Mouse (Mus musculus): ENCODE measurements at regions not wholly inside any gene's neighbourhood (a gene's known extent, or its start where the extent isn't known, plus 50 kb on each side); places are given as distances from the start of the nearest gene placed in this dataset.

DNA sequence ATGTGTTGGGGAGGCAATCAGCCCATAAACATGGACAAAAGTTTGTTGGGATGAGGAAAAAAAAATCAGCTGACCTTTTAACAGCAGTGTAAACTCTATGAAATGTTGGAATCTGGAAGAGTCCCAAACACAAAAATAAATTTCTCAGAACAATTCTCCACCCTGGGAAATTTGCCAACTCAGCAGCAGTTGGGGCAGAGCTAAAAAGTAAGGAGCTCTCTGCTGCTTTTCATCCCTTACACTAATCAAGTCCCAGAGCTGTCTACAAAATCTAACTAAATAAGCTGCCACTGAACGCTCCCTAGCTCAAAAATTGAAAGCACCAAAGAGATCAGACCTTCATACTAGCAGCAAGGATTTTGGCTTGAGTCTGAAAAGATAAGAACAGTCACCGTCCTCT is 176.6 kb upstream of the Egflam start:
- DNase-seq = no peak

DNA sequence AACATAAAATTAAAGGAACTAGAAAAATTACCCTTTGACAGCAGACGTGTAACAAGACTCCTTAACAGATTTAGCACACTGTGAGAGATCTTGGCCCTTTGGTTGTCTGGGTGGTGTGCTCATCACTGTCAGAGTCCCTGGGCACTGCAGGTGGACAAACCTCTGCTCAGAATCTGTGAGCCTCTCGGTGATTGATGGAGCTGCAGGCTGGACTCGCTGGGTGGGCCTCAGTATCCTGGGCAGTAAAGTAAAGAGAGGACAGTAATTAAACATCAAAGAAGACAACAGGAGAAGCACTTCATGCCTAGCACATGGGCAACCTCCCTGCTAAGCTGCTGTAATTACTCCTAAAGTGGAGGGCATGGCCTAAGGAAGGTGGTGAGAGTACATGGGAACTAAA is 180.2 kb upstream of the Egflam start:
- DNase-seq = no peak

DNA sequence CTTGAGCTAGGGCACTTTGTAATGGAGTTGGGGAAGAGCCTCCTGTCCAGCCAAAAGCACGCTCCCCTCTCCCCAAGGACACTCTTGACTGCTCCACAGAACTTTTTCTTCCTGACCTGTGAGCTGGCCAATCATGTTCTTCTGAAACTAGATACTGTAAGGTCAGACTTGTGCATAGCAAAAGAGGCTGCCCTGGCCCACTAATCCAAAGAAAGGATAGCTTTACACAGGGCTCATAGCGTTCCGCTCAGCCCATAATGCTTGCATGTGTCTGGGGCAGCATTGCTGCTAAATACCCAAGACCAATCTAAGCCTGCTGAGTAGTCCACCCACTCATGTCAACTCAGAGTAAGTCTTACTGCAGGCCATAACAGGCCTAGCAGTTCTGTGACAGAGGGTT is 189.0 kb upstream of the Egflam start:
- DNase-seq = no peak

DNA sequence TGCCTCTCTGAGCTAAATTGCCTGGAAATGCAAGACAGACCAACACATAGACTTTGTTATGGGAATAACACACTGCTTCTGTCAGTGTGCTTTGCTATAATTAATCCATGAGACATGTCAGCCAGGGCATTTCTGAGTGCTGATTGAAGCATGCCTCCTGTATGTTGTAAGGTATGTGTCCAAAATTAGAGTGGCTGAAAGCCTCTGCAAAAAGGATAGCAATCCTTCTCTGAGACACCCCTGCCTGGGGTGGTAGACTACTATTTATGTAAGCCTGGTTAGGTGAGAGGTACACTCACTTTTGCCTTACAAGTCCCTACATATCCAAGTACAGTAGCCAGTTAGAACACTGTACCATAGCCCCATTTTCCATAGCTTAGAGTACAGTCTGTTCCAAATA is 193.3 kb upstream of the Egflam start:
- no peak for DNase-seq

DNA sequence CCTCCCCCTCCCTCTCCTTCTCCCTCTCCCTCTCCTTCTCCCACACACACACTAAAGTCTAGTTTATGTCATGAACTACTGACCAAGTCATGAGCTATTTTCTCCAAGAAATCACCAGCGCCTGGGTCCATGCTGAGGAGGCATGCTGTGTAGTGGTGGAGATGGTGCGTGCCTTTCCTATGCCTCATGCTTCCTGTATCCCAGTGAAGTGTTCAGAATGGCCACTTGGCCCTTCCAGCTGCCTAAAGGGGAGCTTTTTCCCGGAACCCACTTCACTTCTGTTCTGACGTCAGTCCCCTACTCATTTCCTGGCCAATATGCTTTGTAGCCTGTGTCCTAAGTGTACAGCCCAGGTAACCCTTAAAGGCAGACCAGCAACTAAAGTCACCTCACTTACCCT is 199.1 kb upstream of the Egflam start:
- no peak for DNase-seq

DNA sequence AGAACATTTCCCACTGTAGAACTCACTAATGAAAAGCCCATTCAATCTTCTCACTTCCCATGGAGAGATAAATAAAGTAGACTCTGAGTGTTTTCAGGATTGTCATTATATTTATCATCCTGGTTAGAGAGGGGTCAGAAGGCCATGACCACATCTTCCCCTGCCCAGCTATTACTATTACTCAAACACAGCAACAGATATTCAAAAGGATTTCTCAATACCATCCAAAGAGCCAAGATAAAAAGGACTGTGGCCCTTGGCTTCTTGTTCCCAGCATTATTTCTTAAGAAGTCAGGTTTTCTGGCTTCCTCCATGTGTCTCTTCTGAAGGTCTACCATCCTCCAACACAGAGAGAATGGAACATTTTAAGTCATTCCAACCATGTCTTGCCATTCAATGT is 199.6 kb upstream of the Egflam start:
- DNase-seq = no peak

DNA sequence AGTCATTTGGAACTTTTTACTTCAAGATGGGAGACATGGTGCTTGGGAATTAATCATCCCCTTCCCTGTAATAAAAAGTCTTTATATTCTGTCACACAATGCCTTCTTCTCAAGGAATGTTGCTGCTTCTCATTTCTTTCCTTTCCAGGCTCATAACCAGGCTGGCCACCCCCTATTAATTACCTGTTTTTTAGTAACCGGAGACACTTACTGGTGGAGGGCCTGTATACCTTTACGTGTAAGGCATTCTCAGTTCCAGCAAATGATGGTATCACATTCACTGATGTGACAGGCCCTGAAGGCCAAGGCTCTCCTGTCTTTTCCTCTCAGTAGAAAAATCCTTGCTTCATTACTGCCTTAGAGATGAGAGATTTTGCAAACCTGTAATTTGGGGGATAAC is 203.3 kb upstream of the Egflam start:
- DNase-seq = no peak

DNA sequence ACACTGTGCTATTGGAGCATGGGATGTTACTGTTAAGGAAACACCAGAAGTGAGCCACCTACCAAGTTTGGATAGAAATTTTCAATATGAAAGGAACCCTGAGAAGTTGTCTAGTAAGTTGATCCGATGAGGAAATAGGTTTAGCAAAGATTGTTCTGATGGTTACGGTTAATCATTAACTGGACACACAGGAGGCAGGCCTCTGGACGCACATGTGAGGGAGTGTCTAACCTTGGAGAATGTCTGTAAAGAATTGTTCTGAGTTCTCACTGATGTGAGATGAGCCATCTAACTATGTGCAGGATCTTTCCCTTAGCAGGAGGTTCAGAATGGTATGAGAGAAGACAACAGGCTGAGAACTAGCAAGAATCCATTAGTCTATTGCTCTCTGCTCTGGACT is 205.8 kb upstream of the Gdnf start:
- no peak for DNase-seq

DNA sequence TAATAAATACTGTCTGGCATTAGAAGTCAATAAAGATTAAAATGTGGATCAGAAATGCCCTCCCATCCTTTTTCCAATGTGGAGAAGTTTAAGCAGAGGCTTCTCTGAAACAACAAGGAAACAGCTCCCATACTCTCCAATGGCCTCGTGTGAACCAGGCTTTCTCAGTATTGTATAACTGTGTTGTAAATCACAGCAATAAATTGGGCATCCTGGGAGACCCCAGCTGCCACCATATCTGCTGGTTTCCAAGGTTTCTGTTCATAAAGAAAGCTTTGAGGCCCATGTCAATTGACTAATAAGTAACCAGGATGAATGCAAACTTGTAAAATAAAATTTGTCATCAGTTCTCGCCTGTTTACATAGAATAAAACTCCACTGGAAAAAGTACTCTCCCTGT is 192.7 kb upstream of the Gdnf start:
- no peak for DNase-seq

DNA sequence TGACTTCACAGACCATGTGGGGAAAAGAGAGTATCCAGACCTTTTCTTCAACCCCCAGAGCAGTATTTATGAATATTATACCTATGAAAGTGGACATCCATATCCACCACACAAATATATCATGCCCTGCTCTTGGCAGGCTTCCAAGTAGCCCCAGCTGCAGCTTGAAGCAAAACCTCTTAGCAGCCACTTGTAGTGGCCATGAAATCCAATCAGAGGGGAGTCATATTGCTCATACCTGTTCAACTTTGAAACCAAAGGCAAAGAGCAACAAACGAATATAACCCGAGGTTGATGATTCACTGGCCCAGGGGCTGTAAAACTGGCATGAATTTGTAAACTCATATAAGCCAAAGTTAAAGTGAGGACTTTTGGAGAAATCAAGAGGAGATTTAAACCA is 187.6 kb upstream of the Gdnf start:
- no peak for DNase-seq

DNA sequence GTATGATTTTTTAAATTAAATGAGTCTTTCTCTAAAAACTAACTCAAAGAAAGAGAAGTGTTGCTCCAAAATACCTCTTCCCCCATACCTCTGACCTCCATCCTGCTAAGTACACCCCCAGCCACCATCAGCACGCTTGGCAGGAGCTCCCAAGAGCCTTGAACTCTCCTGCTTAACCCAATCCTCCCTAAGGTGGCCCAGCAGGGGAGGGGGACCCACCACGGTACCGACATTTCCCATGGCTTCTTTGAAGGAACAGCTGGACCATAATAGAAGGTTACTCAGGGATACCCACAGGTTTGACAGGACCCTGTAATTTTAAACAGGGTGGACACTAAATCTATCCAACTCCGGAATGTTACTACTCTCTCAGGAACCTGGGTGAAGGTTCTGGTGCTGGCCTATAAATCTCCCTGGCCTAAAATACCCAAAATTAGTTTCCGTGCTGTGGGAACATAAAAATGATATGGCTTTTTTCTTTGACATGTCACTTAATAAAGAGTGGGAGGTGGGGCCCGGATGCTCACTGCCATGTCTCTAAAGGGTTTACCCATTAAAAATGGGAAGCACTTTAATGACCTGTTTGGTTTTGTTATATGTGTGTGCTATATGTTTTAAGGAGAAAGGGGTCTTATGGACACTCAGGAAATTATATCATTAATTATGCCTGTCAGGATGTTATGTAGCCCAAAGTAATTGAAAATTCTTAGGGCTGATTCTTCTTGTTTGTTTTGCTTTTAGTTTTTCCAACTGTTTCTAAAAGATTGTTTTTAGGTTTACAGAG is 185.8 kb upstream of the Gdnf start:
- DNase-seq = no peak

DNA sequence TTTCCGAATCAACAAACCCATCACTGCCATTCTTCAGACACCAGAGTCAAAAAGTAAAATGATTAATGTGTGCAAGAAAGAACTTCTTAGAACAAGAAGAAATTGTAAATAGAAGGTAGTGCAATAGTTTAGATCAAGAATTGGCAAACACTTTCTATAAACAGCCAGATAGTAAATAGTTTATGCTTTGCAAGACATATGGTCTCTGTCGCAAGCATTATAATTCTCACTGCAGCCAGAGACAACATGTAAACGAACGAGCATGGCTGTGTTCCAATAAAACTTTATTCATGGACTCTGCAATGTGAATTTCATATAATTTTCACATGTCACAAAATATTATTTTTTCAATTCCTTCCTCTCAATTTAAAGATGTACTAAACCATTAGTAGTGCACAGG is 180.8 kb upstream of the Gdnf start:
- no peak for DNase-seq

DNA sequence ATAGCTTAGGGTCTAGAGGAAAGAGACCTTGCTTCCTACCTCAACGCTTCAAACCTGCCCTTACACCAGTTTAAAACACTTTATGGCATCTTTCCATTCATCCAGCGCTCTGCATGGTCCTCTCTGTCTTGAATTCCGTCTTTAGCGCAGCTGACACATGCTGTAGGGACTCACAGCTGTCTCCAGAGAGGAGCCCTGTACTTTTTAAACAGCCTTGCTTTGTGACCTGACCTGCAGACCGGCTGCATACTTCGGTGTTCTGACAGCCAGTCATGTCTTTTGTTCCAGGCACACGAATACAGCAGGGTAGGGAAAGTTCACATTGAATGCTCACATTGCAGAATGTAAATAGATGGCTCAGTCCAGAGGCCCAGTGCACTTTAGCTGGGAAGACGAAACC is 175.4 kb upstream of the Gdnf start:
- DNase-seq = no peak

DNA sequence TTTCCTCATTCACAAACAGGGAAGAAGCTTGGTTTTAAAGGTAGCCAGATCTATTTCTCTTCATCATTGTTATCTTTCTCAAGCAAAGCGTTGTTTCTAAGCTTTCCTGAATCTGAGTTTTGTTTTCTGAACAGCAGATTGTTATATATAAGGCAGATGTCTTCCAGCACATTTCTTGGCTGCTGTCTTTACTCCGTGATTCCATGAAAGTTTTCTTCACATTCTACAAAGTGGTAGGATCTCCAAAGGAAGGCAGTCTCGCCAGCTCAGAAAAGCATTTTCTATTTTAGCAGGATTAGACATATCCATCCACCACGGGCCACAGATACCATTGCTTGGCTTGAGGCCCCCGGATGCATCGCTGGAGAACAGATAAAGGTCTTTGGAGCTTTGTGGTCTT is 171.2 kb upstream of the Gdnf start:
- peak; percentile 3 for DNase-seq

DNA sequence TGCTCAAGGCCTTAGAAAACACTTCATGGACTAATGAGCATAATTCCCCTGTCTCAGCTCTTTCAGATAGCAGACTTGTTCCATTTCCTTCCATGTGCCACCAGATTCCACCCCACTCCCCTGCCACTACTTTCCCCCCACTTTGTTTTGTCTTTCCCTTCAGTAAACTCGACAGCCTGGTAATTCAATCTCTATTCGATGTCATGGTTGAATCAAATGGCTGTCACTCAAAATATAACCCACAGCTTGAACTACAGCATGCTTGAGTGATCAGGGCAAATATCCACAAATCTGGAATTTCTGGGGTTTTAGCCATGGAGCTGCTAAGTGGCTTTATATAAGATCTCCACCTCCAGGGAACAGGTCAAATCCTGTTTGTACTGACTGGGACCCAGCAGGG is 168.6 kb upstream of the Gdnf start:
- no peak for DNase-seq

DNA sequence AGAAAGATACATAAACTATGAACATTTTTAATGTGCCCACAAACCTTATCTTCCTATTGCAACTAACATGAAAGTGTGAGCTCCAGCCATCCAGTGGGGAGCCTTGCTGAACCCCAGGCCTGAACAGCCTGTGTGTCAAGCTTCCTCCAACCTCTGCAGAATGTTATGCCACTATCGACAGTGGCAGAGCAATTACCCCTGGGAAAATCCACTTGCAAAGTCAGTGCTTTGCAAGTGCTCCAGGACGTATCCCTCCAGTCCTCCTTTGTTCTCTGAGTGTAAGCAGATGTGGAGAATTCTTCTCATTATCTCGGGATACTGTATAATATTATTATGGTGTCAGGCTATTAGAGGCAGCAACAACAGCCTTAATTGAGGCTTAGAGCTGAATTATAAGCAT is 159.9 kb upstream of the Gdnf start:
- DNase-seq = no peak

DNA sequence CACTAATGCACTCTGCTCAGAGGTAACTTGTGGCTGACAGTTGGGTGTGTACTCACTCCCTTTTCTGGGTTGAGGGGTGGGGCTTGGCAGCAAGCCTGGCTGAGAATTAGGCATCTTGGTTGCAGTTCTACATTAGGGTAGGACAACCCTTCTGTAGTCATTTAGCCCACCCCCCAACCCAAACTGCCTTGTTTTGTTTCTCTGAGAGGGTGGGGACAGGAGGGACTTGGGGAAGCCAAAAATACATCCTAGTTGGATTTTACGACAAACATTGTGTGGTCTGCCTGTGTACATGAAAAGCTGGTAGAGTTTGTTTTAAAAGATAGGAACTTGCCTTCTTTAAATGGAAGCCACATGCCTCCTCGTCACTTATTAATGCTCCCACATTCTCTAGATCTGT is 146.8 kb upstream of the Gdnf start:
- DNase-seq = no peak

DNA sequence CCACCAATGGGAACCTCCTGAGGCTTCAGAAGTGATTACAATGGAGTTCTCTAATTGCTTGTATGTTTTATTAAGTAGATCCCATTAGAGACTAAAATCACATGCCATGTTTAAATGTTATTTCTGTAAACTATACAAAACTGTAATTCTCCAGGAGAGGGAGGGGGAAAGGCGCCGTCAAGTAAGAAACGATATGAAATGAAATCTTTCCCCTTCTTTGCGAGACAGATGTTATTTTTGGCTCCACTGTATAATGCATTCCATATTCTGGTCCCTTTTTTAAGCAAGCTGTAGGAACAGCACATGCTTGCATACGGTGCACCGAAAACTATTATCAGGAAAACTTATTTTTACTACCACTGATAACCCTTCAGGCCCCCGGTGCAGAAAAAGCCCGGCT is 141.0 kb upstream of the Gdnf start:
- DNase-seq = no peak

DNA sequence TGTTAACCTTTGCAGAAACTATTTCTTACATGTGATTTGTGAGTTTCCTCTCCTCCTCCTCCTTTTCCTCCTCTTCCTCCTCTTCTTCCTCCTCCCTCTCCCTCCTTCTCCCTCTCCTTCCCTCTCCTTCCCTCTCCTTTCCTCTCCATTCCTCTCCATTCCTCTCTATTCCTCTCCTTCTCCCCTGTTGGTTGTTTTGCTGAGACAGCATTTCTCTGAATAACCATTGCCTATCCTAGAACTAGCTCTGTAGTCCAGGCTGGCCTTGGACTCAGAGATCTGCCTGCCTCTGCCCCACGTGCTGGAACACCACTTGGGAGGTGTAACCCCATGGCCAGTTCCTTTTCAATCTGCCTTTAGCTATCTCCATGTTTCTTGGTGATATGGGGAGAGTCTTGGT is 133.7 kb upstream of the Gdnf start:
- DNase-seq = no peak

DNA sequence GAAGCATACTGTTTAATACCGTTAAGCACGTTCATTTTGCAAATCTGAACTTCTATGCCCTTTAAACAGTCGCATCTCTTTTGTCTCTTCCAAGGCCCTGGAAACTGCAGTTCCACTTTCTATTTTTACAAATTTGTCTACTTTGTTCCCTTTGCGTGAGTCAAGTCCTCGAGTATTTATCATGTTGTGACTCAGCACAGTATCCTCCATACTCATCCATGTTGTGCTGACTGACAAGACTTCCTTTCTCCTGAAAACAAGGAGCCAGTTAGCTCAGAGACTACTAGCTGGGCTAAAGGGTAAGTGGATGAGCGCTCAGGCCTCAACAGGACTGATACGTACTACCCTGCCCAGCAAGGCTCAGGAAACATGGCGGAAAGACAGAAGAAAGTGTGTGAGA is 131.9 kb upstream of the Gdnf start:
- no peak for DNase-seq

DNA sequence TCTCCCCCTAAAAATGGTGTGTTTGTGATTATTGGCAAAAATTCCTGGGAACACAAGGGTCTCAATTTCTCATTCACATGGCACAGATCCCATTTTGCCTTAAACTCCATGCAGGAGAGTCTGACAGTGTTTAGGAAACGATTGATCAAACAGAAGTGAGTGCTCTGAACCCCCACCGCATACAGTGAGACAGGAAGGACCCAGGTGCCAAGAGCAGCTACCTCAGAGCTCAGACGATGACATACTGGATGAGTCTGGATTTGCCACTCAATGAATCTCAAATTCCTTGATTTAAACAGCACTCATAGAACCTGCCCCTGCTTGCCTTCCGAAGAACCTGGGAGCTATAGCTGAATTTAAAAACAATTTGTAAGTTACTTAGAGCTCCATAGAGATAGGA is 129.6 kb upstream of the Gdnf start:
- DNase-seq = no peak

DNA sequence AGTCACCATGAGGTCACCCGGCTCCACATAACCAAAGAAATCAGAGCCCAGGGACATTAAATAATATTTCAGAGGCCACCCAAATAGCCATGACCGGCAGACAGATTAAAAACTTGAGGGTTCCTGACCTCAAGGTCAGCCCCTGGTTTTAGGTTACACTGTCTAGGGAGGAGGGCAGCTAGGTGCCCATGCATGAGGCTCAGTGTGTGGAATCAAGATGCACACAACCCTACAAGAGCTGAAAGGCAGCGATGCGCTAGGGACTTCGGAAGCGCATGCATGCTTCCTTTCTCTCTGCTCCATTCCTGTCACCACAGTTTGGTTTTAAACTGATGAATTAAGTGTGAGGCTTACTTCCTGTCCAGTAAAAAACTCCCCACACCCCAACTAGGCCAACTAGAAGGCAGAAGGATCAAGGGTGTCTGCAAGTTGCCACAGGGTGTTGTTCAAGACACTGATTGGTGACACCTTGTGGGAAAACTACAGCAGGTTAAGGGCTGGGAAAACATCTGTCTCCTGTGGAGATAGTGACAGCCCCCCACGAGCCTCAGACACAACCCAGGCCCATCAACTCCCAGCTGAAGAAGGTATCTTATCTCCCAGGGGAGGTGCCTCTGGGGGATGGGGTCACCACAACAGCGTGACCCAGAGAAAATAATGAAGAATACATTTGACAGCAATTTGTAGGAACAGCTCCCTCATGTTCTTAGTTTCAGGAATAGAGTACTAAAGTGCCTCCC is 127.2 kb upstream of the Gdnf start:
- DNase-seq = no peak

DNA sequence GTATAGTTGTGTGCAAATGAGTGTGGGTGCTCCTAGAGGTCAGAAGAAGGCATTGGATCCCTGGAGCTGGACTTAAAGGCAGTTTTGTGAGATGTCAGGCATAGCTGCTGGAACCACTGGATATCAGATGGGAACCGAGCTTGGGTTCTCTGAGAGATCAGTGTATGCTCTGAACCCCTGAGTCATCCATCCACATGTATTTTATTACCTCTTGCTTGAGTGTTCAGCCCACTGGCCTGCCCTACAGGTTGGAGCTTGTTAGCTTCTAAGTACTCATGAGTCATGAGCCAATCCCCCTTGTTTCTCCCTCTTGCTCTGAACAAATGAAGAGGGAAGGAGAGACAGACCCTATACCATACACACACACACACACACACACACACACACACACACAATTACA is 119.4 kb upstream of the Gdnf start:
- no peak for DNase-seq

DNA sequence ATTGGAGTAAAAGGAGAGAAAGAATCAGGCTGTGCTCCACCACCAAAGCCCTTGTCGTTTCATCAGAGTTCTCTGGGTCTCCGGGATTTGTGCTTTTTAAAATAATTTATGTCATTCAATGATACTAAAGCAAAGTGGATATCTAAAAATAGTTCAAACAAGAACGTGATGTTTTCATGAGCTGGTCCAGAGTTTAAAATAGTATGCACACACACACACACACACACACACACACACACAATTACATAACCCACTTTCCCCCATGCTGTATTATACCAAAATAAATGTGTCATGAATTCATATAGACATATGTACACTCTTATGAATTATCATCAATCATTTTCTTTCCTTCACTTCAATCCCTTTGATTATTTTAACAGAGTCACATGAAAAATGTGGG is 118.5 kb upstream of the Gdnf start:
- no peak for DNase-seq

DNA sequence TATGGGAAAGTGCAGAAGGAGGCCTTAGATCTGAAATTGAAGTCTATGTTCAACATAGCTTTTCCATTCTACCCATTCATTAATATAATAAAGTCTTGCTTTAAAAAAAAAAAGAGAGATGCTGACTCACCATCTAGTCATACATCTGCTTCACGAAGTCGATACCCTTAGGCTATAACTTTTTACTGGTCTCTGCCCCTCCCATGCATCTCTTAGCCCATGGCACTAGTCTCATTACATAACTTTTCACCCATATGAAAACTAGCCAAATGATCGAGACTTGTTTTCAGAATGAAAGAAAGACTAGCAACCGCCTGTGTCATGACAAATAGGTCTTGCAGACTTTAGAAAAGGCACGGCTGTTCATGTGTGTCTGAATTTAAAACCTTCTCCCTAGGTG is 116.6 kb upstream of the Gdnf start:
- no peak for DNase-seq

Data from right cerebral cortex, postnatal 4 days (tissue).